Mouse (Mus musculus) cerebellum, adult 2 months (tissue): ENCODE results near the gene Krtap5-1. TPM values are rescaled to one million over a fixed set of nuclear protein-coding genes. Genes with fewer than 3 reads are reported as not detected.
"Not testable (repeated sequence)": the region's sequence is repeated elsewhere in the genome, so short reads cannot be mapped to it uniquely, and the experiment has no call there.

Experiments used
- DNase-seq, 2 experiments: peaks; one replicate each; pipeline ENCODE4 v3.0.0; 2021
- H3K27ac ChIP-seq: fragments of 200-500 bp; 2 replicates; pipeline ENCODE4 v1.5.1; 2012; ENCODE audit warnings: low read length, control low read depth, inconsistent platforms; ENCODE audit not compliant: insufficient read depth
- H3K27me3 ChIP-seq: fragments of 200-500 bp; 2 replicates; pipeline ENCODE4 v1.6.1; 2012; ENCODE audit warnings: inconsistent platforms, mild to moderate bottlenecking, low read length, moderate library complexity; ENCODE audit not compliant: control insufficient read depth, insufficient read depth
- H3K4me1 ChIP-seq: fragments of 200-500 bp; 2 replicates; pipeline ENCODE4 v1.6.1; 2011; ENCODE audit warnings: low read length; ENCODE audit not compliant: control insufficient read depth, insufficient read depth
- H3K4me3 ChIP-seq: fragments of 200-500 bp; replicated peaks from 2 replicates; pipeline ENCODE3; 2011; ENCODE audit warnings: mild to moderate bottlenecking, low read depth, low read length, control low read depth; ENCODE audit not compliant: insufficient read depth
- CTCF ChIP-seq: fragments of 200-500 bp; IDR thresholded peaks from 2 replicates; pipeline ENCODE4 v1.5.1; 2011; ENCODE audit warnings: low read depth, mild to moderate bottlenecking, control low read depth, low read length, moderate library complexity, borderline replicate concordance; ENCODE audit not compliant: insufficient read depth
- POLR2A ChIP-seq: fragments of 200-500 bp; IDR thresholded peaks from 2 replicates; pipeline ENCODE4 v1.6.1; 2011; ENCODE audit warnings: low read length, control low read depth, borderline replicate concordance; ENCODE audit not compliant: insufficient read depth
- whole genome bisulfite sequencing: fragments of 180-500 bp; shearing (Covaris S2); methylation state at CpG from one replicate; pipeline ENCODE4 v1.1.7; 2018; 5-methylcytosine and 5-hydroxymethylcytosine counted together
- polyA plus RNA-seq: library from polyadenylated mRNA; depleted of rRNA; stranded (reverse); fragments of >200 nt; gene quantifications from 2 replicates; pipeline ENCODE4 v1.2.3, GENCODE M21; 2012

Krtap5-1 gene
- polyA plus RNA-seq, 1 experiment: not detected

DNA sequence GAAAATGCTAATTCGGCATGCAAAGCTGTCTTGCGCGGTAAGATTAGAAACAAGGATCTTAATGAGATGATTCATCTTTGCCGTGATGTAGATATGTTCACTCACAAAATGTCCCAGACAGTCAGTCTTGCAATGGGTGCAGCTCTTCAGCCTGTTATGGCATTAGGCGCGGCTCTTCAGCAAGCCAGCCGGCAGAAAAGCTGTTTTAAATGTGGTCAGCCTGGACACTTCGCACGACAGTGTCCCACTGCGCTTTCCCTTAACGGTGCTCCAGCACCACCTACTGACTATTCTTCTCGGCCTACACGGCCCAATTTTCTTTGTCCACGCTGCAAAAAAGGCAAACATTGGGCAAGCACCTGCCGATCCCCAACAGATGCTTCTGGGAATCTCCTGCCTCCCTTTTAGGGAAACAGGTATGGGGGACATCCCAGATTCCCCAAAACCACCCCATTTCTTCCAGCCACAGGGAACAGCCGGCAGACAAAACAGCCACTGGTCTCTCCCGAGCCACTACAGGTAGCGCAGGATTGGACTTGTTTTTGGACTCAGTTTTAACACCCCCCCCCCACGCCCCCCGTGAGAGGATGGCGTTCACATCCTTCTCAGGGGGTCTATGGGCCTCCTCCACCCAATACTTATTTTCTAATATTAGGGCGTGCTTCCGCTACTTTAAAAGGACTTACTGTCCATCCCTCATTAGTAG lies 11.6 kb downstream of the Krtap5-1 start:
- 21% methylated on average over 23 of the region's 23 CpGs for WGBS
- Histone ChIP-seq H3K27me3 (no peaks in the 10 kb centered on the region), H3K27ac (no peak overlapping the region), H3K4me3 (peak overlapping the region; percentile 37), H3K4me1 (no peaks in the 10 kb centered on the region)
- TF ChIP-seq POLR2A (no peak), CTCF (peak; percentile 46; the same call in 1 of the 2 replicates)
- DNase-seq: peak; percentile 56 to 61

DNA sequence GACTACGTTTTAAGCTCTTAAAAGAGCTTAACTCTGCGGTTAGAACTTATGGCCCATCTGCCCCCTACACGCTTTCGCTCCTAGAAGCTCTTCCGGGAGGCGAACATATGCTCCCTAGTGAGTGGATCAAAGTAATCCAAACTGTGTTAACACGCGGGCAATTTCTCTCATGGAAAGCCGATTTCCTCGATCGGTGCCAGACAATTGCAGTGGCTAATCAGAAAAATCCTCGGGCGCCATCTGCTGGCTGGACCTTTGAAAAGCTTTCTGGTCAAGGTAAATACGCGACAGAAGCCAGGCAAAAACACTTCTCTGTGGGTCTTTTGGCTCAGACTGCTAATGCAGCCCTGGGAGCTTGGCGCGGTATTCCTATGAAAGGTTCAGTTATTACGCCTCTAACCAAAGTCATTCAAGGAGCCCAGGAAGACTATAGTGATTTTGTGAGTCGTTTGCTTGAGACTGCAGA lies 12.3 kb downstream of the Krtap5-1 start:
- H3K4me1 ChIP-seq: no peaks in the 10 kb centered on the region
- under 1% methylated on average over 19 of the region's 19 CpGs for WGBS
- peak overlapping the region; percentile 32; the same call in 1 of the 2 replicates for H3K27ac ChIP-seq
- peak overlapping the region; percentile 91 for H3K4me3 ChIP-seq
- DNase-seq: peak; percentile 89 to 94
- peak; percentile 51; the same call in 1 of the 2 replicates for TF ChIP-seq CTCF
- TF ChIP-seq POLR2A: no peak
- no peaks in the 10 kb centered on the region for H3K27me3 ChIP-seq

- Histone ChIP-seq H3K4me1 (no peaks in the 10 kb centered on the region), H3K27ac (peak overlapping the region; percentile 32; the same call in 1 of the 2 replicates), H3K27me3 (no peaks in the 10 kb centered on the region), H3K4me3 (peak overlapping the region; percentile 91)
- WGBS: under 1% methylated on average over 38 of the region's 38 CpGs
- no peak for TF ChIP-seq POLR2A
- TF ChIP-seq CTCF: peak; percentile 28; the same call in 1 of the 2 replicates
- DNase-seq: peak; percentile 62 to 66
These were observed 12.8 kb downstream of the Krtap5-1 start for GRCm38 (mm10) chr7:142284023-142284591.

DNA sequence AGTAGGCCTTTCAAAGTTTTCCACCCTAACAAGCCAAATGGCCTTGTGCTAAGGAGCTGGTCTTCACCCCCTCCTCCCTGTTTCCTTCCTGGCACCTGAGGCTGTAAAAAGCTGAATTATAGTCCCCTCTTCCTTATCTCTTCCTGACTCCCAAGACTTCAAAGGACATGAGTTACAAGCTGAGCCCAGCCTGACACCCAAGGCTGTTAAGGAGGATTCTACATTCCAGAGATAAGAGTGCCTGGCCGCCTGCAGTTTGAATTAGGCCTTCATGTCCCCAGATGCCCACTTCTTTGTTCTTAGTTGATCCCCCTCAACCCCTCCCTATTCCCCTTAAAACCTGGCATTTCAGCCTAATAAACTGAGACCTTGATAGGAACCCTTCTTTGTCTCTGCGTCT lies 14.1 kb downstream of the Krtap5-1 start:
- not testable (repeated sequence) for H3K27ac ChIP-seq, DNase-seq, H3K27me3 ChIP-seq, H3K4me3 ChIP-seq, H3K4me1 ChIP-seq
- 79% methylated on average over 2 of the region's 2 CpGs for WGBS

DNA sequence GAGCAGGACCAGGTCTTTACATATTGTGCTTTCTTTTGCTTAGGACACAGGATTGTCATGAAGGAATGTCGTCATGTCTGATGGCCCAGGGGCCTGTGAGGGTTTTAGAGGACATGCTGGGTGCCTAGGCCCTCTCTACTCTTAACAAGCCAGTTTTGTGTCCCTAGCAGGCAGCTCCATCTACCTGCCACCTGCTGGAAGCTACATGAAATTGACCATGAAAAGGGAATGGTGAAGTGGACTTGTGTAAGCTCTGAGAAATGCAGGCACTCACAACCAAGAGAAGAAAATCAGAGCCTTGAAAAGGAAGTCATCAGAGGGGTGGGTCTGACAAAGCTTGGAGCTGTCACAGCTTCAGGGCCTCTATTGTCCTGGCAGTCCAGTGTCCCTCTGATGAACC lies 17.6 kb downstream of the Krtap5-1 start:
- 91% methylated on average over 1 of the region's 1 CpGs for WGBS
- H3K27ac ChIP-seq, H3K27me3 ChIP-seq, H3K4me3 ChIP-seq, H3K4me1 ChIP-seq, DNase-seq: not testable (repeated sequence)

DNA sequence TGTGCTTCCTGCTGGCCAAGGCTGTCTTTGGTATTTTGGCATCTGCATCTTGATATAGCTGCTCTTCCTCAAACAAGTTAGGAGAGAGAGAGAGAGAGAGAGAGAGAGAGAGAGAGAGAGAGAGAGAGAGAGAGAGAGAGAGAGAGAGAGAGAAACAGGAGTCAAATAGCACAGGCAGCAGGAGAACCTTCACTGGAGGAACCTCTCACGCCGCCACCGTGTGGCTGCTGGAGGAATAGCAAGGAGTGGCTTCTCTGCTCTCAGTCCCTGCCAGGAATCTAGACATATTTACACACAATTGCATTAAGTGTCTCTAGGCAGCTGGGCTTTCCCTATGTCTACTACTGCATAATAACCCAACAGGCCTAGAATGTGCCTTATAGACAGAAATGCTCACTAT lies 18.7 kb downstream of the Krtap5-1 start:
- H3K27ac ChIP-seq, H3K4me3 ChIP-seq, H3K4me1 ChIP-seq, H3K27me3 ChIP-seq: not testable (repeated sequence)
- 0% methylated on average over 3 of the region's 3 CpGs for WGBS
- DNase-seq: peak; percentile 53 to 68
- peak; percentile 66; the same call in 1 of the 2 replicates for TF ChIP-seq CTCF

GRCm38 (mm10) chr7:142274263-142274662 lies 22.7 kb downstream of the Krtap5-1 start, which contains the start of gene Gm4559:
TSS of gene Gm4559 (minus strand) at chr7:142274363.
- DNase-seq, H3K27me3 ChIP-seq, H3K27ac ChIP-seq, H3K4me1 ChIP-seq, H3K4me3 ChIP-seq: not testable (repeated sequence)

- 50% methylated on average over 1 of the region's 1 CpGs for WGBS
- H3K4me3 ChIP-seq, H3K27me3 ChIP-seq, DNase-seq, H3K4me1 ChIP-seq, H3K27ac ChIP-seq: not testable (repeated sequence)
These were observed 38.7 kb downstream of the Krtap5-1 start, which contains the start of gene Gm2431 for GRCm38 (mm10) chr7:142258254-142258653. TSS of gene Gm2431 (minus strand) at chr7:142258354.
